Mouse (Mus musculus) testis, adult 2 months (tissue): ENCODE data around the gene Dnajc12. TPM values are rescaled to one million over a fixed set of nuclear protein-coding genes. Genes with fewer than 3 reads are reported as not detected.

Experiments used
- H3K27ac ChIP-seq: fragments of 200-500 bp; 2 replicates; pipeline ENCODE4 v1.5.1; 2012; ENCODE audit warnings: low read depth, low read length; ENCODE audit not compliant: control insufficient read depth, insufficient read depth
- H3K27me3 ChIP-seq: fragments of 200-500 bp; 2 replicates; pipeline ENCODE4 v1.6.1; 2012; ENCODE audit warnings: mild to moderate bottlenecking, low read length, moderate library complexity; ENCODE audit not compliant: control insufficient read depth, insufficient read depth
- H3K36me3 ChIP-seq: fragments of 200-500 bp; 2 replicates; pipeline ENCODE4 v1.6.1; 2012; ENCODE audit warnings: mild to moderate bottlenecking, low read length; ENCODE audit not compliant: control insufficient read depth, insufficient read depth
- H3K4me1 ChIP-seq: fragments of 200-500 bp; 2 replicates; pipeline ENCODE4 v1.6.1; 2012; ENCODE audit warnings: low read length; ENCODE audit not compliant: control insufficient read depth, insufficient read depth
- H3K4me3 ChIP-seq: fragments of 200-500 bp; 2 replicates; pipeline ENCODE4 v1.5.1; 2012; ENCODE audit warnings: low read depth, mild to moderate bottlenecking, low read length, moderate library complexity, mixed read lengths; ENCODE audit not compliant: control insufficient read depth
- CTCF ChIP-seq: fragments of 200-500 bp; IDR thresholded peaks from 2 replicates; pipeline ENCODE4 v1.5.1; 2012; ENCODE audit warnings: low read depth, mild to moderate bottlenecking, inconsistent platforms, low read length, moderate library complexity; ENCODE audit not compliant: control insufficient read depth, insufficient read depth, insufficient replicate concordance
- POLR2A ChIP-seq: fragments of 200-500 bp; IDR thresholded peaks from 2 replicates; pipeline ENCODE4 v1.6.1; 2012; ENCODE audit warnings: low read depth, mild to moderate bottlenecking, inconsistent platforms, low read length, moderate library complexity; ENCODE audit not compliant: control insufficient read depth
- polyA plus RNA-seq: library from polyadenylated mRNA; depleted of rRNA; stranded (reverse); fragments of >200 nt; gene quantifications from 2 replicates; pipeline ENCODE4 v1.2.3, GENCODE M21; 2012; rRNA removed

The Dnajc12 gene
- 1.6 and 1.7 TPM in 2 replicates for polyA plus RNA-seq

DNA sequence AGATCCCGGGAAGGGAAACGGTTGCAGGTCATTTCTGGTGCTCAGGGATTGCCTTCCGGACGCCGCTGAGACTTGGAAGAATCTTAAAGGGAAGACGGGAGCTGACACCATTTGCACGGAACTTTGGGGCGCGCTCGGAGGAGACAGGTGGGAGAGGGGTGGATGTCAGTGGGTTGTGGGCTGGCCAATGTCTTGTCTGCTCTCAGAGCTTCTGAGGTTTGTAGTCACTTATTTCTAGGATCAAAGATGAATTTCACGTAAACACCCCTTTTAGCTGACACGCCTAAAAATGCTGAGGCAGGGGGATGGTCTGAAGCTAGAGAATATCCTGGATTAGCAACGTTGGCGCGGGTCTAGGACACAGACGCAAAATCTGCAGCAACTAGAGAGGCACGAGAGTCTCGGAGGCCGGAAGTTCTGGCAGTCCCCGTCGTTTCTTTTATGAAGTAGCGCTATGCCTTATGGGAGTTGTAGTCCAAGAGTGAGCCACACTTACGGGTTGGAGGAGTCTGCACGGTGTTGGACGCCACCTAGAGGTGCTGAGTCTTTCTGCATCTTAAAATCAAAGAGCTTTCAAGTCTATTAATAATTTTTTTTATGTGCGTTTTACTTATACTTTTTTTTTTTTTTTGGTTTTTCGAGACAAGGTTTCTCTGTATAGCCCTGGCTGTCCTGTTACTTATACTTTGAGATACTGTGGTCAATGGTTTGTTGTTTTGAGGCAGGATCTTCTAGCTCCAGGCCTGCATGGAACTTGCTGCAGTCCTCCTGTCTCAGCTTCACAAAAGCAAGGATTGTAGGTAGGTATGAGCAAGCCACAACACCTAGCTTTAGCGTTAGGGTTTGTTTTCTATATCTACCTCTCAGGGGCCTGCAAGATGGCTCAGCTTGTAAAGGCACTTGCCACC lies at the start of gene Dnajc12:
Dnajc12 (plus strand) TSS at position 72 of the 908 bp plus-strand sequence.
- TF ChIP-seq POLR2A: peak; percentile 76
- TF ChIP-seq CTCF: peak; percentile 75; the same call in 1 of the 2 replicates
- Histone ChIP-seq H3K36me3 (no peaks in the 10 kb centered on the region), H3K4me3 (peak within 1 kb of the TSS; percentile 84), H3K27me3 (no peaks in the 10 kb centered on the region), H3K4me1 (peaks cover 10% of the 10 kb centered on the region), H3K27ac (peak within 1 kb of the TSS; percentile 84)

DNA sequence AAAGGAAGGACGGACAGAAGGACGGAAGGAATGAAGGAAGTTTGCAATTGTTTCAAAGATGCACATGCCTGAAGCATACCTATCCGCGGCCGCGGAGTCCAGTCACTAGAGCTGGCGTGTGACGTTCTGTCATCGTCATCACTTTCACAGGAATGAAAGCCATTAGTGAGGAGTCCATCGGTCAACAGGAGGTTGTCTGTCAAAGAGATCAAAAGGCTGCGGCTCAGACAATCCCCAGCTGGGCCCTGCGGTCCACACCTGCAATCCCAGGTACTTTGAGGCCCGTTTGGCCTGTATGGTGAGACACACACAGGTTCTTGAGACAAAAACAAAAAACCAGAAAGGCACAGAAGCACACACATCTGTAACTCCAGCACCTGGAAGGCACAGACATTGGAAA lies 45.3 kb upstream of the Dnajc12 start:
- TF ChIP-seq POLR2A (no peak), CTCF (no peak)
- H3K36me3 ChIP-seq: peaks cover 7% of the 10 kb centered on the region
- H3K27ac ChIP-seq: no peak overlapping the region
- H3K4me3 ChIP-seq: no peak overlapping the region
- no peaks in the 10 kb centered on the region for H3K27me3 ChIP-seq
- peaks cover 7% of the 10 kb centered on the region for H3K4me1 ChIP-seq

DNA sequence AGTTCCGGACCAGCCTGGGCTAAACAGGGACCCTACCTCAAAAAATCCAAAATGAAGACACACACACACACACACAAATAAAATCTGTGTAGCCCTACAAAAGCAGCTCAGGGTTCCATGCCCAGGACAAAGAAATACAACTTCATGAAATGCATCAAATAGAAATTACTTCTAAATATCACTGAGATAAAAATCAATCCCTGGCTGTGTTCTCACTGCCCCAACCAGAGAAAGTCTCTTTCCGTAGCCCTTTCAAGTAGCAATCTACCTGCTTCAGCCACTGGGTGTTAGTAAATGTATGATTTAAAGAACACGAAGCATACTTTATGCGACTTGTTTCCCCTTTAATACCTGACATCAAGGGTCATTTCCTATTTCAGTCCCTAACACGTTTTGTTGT lies 44.9 kb upstream of the Dnajc12 start:
- Histone ChIP-seq H3K36me3 (peaks cover 7% of the 10 kb centered on the region), H3K27ac (no peak overlapping the region), H3K4me3 (no peak overlapping the region; the same call in 1 of the 2 replicates), H3K4me1 (peaks cover 7% of the 10 kb centered on the region), H3K27me3 (no peaks in the 10 kb centered on the region)
- TF ChIP-seq POLR2A: no peak
- no peak for TF ChIP-seq CTCF

DNA sequence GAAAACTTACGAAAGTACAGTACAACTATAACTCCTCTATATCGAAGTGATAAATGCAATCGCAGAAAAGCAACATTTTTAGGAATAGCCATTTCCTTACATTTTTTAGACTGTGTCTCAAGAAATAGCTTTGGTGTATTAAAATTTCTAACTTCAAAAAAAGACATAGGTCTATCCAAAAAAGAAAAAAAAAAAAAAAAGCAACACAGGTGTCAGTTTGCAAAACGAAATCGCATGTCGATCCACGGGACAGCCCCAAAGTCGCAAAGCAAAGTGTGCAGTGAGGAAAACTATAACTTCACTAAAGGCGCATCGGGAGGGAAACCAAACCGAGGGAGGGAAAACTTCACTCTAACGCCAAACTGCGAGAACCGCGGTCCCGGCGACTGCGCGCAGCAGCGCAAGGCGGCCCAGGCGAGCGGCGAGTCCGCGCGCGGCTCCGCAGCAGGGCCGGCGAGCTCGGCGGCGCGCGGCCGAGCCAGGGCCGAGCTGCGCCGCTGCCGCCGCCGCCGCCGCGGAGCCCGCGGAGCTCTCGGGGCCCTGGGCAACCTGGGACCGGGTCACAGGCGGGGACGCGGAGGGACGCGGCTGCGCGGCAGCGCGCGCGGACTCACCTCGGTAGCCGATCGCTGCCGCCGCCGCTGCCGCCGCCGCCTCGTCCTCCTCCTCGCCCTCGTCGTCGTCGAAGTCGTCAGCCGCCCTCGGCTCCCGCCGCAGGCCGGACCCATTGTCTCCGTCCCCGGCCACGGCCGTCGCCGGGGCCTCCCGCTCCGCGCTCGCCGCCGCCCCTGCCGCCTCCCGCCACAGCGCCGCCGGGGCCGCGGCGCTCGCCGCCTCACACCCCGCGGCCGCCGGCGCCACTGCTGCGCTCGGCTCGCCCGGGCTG lies 44.0 kb upstream of the Dnajc12 start:
- TF ChIP-seq POLR2A: no peak
- no peak for TF ChIP-seq CTCF
- H3K27ac ChIP-seq: peak overlapping the region; percentile 97

DNA sequence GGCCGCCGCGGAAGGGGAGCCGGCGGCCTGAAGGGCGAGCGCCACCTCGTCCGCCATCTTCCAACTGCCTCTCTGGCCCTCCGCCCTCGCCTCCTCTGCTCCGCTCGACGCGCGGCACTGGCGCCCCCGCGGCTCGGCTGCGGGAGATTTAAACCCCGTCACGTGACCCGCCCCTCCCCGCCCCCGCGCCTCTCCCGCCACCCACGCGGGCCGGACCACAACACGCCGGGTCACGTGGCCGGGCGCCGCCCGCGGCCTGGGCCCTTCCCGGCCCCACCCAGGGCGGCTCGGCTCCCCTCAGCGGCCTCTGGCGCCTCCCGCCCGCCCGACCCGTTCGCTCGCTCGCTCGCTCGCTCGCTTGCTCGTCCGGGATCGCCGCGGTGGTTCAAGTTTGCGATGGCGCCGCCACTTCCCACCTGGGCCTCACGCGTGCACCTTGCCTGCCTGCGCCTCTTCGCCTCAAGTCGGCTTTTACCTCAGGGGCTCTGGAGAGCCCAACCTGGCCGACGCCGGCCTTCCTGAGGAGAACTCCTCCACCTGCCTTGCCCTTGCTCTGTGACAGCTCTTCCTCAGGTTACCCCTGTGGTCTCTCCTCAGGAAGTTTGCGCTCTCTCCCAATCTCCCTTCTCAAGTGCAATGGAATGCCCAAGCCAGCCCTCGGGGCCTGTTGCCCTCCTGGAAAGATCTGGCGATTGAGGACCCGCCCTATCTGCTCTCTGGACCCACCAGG lies 43.2 kb upstream of the Dnajc12 start:
- Histone ChIP-seq H3K36me3 (peaks cover 1% of the 10 kb centered on the region), H3K4me1 (peaks cover 7% of the 10 kb centered on the region), H3K27me3 (no peaks in the 10 kb centered on the region), H3K4me3 (peak overlapping the region; percentile 92), H3K27ac (peak overlapping the region; percentile 97)
- TF ChIP-seq POLR2A: peak; percentile 96
- TF ChIP-seq CTCF: no peak

More for the DNA sequence above, 44.0 kb upstream of the Dnajc12 start:
- Histone ChIP-seq H3K27me3 (no peaks in the 10 kb centered on the region), H3K4me1 (peaks cover 7% of the 10 kb centered on the region), H3K36me3 (peaks cover 5% of the 10 kb centered on the region), H3K4me3 (peak overlapping the region; percentile 92)

DNA sequence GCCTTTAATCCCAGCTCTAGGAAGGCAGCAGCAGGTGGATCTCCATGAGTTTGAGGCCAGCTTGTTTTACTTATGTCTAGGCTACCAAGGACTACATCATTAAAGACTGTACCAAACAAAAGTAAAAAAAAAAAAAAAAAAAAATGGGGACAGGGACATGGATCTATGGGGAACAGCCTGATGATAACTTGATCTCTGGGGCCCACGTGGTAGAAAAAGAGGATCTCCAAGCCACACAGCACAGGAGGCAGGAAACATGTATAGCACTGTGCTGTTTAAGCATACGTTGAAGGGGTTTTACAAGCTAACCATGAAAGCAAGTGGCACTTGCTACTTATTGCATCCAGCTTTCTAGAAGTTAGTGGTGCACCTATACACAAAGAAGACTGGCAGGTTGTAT lies 40.9 kb upstream of the Dnajc12 start:
- no peaks in the 10 kb centered on the region for H3K27me3 ChIP-seq
- no peak overlapping the region for H3K4me3 ChIP-seq
- no peaks in the 10 kb centered on the region; the same call in none of the 2 replicates for H3K36me3 ChIP-seq
- TF ChIP-seq POLR2A (no peak), CTCF (no peak)
- H3K27ac ChIP-seq: no peak overlapping the region
- H3K4me1 ChIP-seq: peaks cover 7% of the 10 kb centered on the region
